Mouse (Mus musculus) lung, embryonic 16.5 days (tissue): ENCODE results near the gene Mbd5. TPM values are rescaled to one million over a fixed set of nuclear protein-coding genes. Genes with fewer than 3 reads are reported as not detected.
A peak's percentile ranks its signal among the peaks of the same experiment; 100 is the strongest.

Experiments
- ATAC-seq: fragments of 200-750 bp; cut with Nextera tagmentation; 2 replicates; pipeline ENCODE4 v1.8.0; 2017; ENCODE audit warnings: low read depth, mild to moderate bottlenecking, moderate library complexity
- H3K27ac ChIP-seq: fragments of 300-500 bp; sonication (generic); 2 replicates; pipeline ENCODE4 v1.5.1; 2014; ENCODE audit warnings: mild to moderate bottlenecking, control low read depth, low read length
- H3K27me3 ChIP-seq: fragments of 300-500 bp; sonication (generic); 2 replicates; pipeline ENCODE4 v1.6.1; 2014; ENCODE audit warnings: low read depth, low read length, mixed read lengths; ENCODE audit not compliant: control insufficient read depth, insufficient read depth
- H3K36me3 ChIP-seq: fragments of 300-500 bp; sonication (generic); 2 replicates; pipeline ENCODE4 v1.6.1; 2014; ENCODE audit warnings: low read length; ENCODE audit not compliant: control insufficient read depth, insufficient read depth
- H3K4me1 ChIP-seq: fragments of 300-500 bp; sonication (generic); replicated peaks from 2 replicates; pipeline ENCODE4 v1.6.1; 2014; ENCODE audit warnings: low read length, mixed read lengths; ENCODE audit not compliant: control insufficient read depth, insufficient read depth
- H3K4me2 ChIP-seq: fragments of 300-500 bp; sonication (generic); 2 replicates; pipeline ENCODE4 v1.6.1; 2014; ENCODE audit warnings: low read depth, low read length, control low read depth
- H3K4me3 ChIP-seq: fragments of 300-500 bp; sonication (generic); 2 replicates; pipeline ENCODE4 v1.5.1; 2014; ENCODE audit warnings: mild to moderate bottlenecking, low read length, control low read depth
- H3K9ac ChIP-seq: fragments of 300-500 bp; sonication (generic); 2 replicates; pipeline ENCODE4 v1.6.1; 2014; ENCODE audit warnings: low read length, control low read depth
- H3K9me3 ChIP-seq: fragments of 300-500 bp; sonication (generic); 2 replicates; pipeline ENCODE4 v1.6.1; 2016; ENCODE audit warnings: low read length; ENCODE audit not compliant: control insufficient read depth
- WGBS: fragments of 180-500 bp; shearing (Covaris S2); extraction: QIAGEN DNeasy Blood & Tissue Kit; methylation state at CpG from one replicate; pipeline ENCODE4 v1.1.7; 2014; 5-methylcytosine and 5-hydroxymethylcytosine counted together
- polyA plus RNA-seq: library from polyadenylated mRNA; unstranded; fragments of >200 nt; fragmentation: Nextera tagmentation; extraction: Ambion mirVana; gene quantifications from 2 replicates; pipeline ENCODE4 v1.2.1, GENCODE M21; 2015

Gene Mbd5
- polyA plus RNA-seq, 1 experiment from 2014 or later = 29.3 TPM

- Histone ChIP-seq H3K27me3 (no peaks in the 10 kb centered on the region), H3K36me3 (no peaks in the 10 kb centered on the region), H3K4me3 (no peak overlapping the region), H3K9me3 (no peaks in the 10 kb centered on the region), H3K27ac (no peak overlapping the region), H3K9ac (no peak overlapping the region), H3K4me2 (no peak overlapping the region), H3K4me1 (no peaks in the 10 kb centered on the region)
- WGBS = 75% methylated on average over 14 of the region's 14 CpGs
- ATAC-seq = no peak
These were observed 417.7 kb downstream of the Mbd5 start for GRCm38 (mm10) chr2:49366878-49367545.

- no peaks in the 10 kb centered on the region for H3K4me1 ChIP-seq
- no peaks in the 10 kb centered on the region for H3K27me3 ChIP-seq
- 59% methylated on average over 17 of the region's 17 CpGs for WGBS
- no peak overlapping the region for H3K27ac ChIP-seq
- no peaks in the 10 kb centered on the region for H3K9me3 ChIP-seq
- ATAC-seq = no peak
- no peak overlapping the region for H3K4me2 ChIP-seq
- no peak overlapping the region for H3K9ac ChIP-seq
- no peaks in the 10 kb centered on the region for H3K36me3 ChIP-seq
- H3K4me3 ChIP-seq = no peak overlapping the region
These were observed 418.2 kb downstream of the Mbd5 start for GRCm38 (mm10) chr2:49367546-49367917.

GRCm38 (mm10) chr2:49371632-49372031, 422.3 kb downstream of the Mbd5 start:
- Histone ChIP-seq H3K36me3 (no peaks in the 10 kb centered on the region), H3K9ac (no peak overlapping the region), H3K27ac (no peak overlapping the region), H3K4me1 (no peaks in the 10 kb centered on the region), H3K4me3 (no peak overlapping the region), H3K27me3 (no peaks in the 10 kb centered on the region), H3K4me2 (no peak overlapping the region), H3K9me3 (no peaks in the 10 kb centered on the region)
- WGBS = 68% methylated on average over 5 of the region's 5 CpGs
- ATAC-seq = no peak

- Histone ChIP-seq H3K4me2 (no peak overlapping the region), H3K4me1 (no peaks in the 10 kb centered on the region), H3K9ac (no peak overlapping the region), H3K36me3 (no peaks in the 10 kb centered on the region), H3K9me3 (no peaks in the 10 kb centered on the region), H3K4me3 (no peak overlapping the region), H3K27me3 (no peaks in the 10 kb centered on the region), H3K27ac (no peak overlapping the region)
- 25% methylated on average over 3 of the region's 3 CpGs for WGBS
- ATAC-seq = peak; percentile 43; the same call in 1 of the 2 replicates
These were observed 423.3 kb downstream of the Mbd5 start for GRCm38 (mm10) chr2:49372586-49372985.

Other genes starting within 250 kb of the Mbd5 start
- gene Acvr2a, start 135.4 kb upstream of the Mbd5 start, polyA plus RNA-seq = 13.8 and 14.5 TPM in 2 replicates
- 95.3 and 96.6 TPM in 2 replicates for gene Orc4, start 769 bp downstream of the Mbd5 start, polyA plus RNA-seq